Mouse (Mus musculus) bone marrow macrophage, adult 2 months (primary cell): ENCODE data around the gene Ovol1.

ENCODE experiments used
- CTCF ChIP-seq: IDR thresholded peaks from 2 replicates; pipeline ENCODE4 v1.5.1; 2012; ENCODE audit warnings: low read depth, mild to moderate bottlenecking, low read length, moderate library complexity
- POLR2A ChIP-seq: IDR thresholded peaks from 2 replicates; pipeline ENCODE4 v1.6.1; 2012; ENCODE audit warnings: mild to moderate bottlenecking, low read depth, low read length, borderline replicate concordance

- TF ChIP-seq CTCF (peak; percentile 87), POLR2A (no peak)
These were observed 7.4 kb upstream of the Ovol1 start, which contains the start of gene Ap5b1 for GRCm38 (mm10) chr19:5567534-5568469.
